9 mouse cellular contexts compared by ENCODE assay signal in genomic region chr5:121661494-121661893, GRCm38 (mm10). TPM values are rescaled to one million over a fixed set of nuclear protein-coding genes. Genes with fewer than 3 reads are reported as not detected.
A peak's percentile ranks its signal among the peaks of the same experiment; 100 is the strongest.
DNase-seq lines count a peak whose midpoint lies in the region; ATAC-seq and TF ChIP-seq lines count a peak whose summit lies in the region.
"Had no signal": no experiment of that assay in that cellular context is flagged by ENCODE, and none has a peak within 500 bp of the region (broad histone marks: within the 10 kb centered on the region; RNA-seq: fewer than 3 reads in every experiment).

No protein-coding gene starts in this region.

- 93% methylated on average over 5 of the region's 5 CpGs for WGBS in spleen, adult 2 months
- 81% methylated on average over 5 of the region's 5 CpGs for WGBS in limb, embryonic 14.5 days
- WGBS in stomach, embryonic 15.5 days = 75% methylated on average over 5 of the region's 5 CpGs

- H3K27ac ChIP-seq in gastrocnemius, adult 2 months = peak overlapping the region; percentile 96; the same call in 1 of the 2 replicates
- no peak overlapping the region for H3K27ac ChIP-seq in spleen, adult 2 months (ENCODE audit: insufficient read depth, low read length)
- H3K27ac ChIP-seq in limb, embryonic 14.5 days (replicated peaks; ENCODE audit: low read depth, low read length) = no peak overlapping the region
- H3K27ac ChIP-seq in stomach, embryonic 15.5 days = no peak overlapping the region

- H3K27me3 ChIP-seq in spleen, adult 2 months (ENCODE audit: control insufficient read depth, insufficient read depth, low read length) = no peaks in the 10 kb centered on the region
- no peaks in the 10 kb centered on the region for H3K27me3 ChIP-seq in limb, embryonic 14.5 days (ENCODE audit: control insufficient read depth, insufficient read depth, low read length)
- H3K27me3 ChIP-seq in stomach, embryonic 15.5 days (replicated peaks) = no peaks in the 10 kb centered on the region

- no peak for TF ChIP-seq CTCF in gastrocnemius, adult 2 months (IDR thresholded peaks at IDR 0.05)
- no peak for TF ChIP-seq CTCF in spleen, adult 2 months (IDR thresholded peaks at IDR 0.05; ENCODE audit: extremely low read depth, insufficient read depth, insufficient read length, insufficient replicate concordance)

- H3K9me3 ChIP-seq in limb, embryonic 14.5 days (ENCODE audit: control insufficient read depth, low read length) = no peaks in the 10 kb centered on the region
- H3K9me3 ChIP-seq in stomach, embryonic 15.5 days = no peaks in the 10 kb centered on the region

- intact Hi-C loops in gastrocnemius, adult 2 months (cut with DNase I) = no loop called here

- no peak for TF ChIP-seq POLR2A in spleen, adult 2 months (IDR thresholded peaks at IDR 0.05; ENCODE audit: low read depth, low read length)
- TF ChIP-seq POLR2A in limb, embryonic 14.5 days (IDR thresholded peaks at IDR 0.05; ENCODE audit: borderline replicate concordance, extremely low read depth, insufficient read depth, insufficient read length) = no peak

- no peak for DNase-seq in gastrocnemius, adult 2 months
- no peak for DNase-seq in gastrocnemius, postnatal 10 days
- DNase-seq in spleen, adult 2 months (ENCODE audit: low read depth in 1 of 2, low spot score in 2 of 2) = no peak
- no peak for DNase-seq in spleen, postnatal 10 days (ENCODE audit: low spot score in 2 of 2)
- no peak for DNase-seq in limb, embryonic 14.5 days (ENCODE audit: low spot score)
- DNase-seq in right cerebral cortex, postnatal 25 days = no peak
- DNase-seq in cerebellum, postnatal 36 days = no peak
- DNase-seq: cerebellum, adult 11-12 months had no signal

- peak overlapping the region; percentile 91 for H3K4me2 ChIP-seq in limb, embryonic 14.5 days (replicated peaks; ENCODE audit: low read depth, low read length, severe bottlenecking)
- H3K4me2 ChIP-seq in stomach, embryonic 15.5 days = peak overlapping the region; percentile 86

- peak overlapping the region; percentile 84 for H3K9ac ChIP-seq in limb, embryonic 14.5 days (ENCODE audit: low read depth, low read length, severe bottlenecking)
- H3K9ac ChIP-seq in stomach, embryonic 15.5 days = peak overlapping the region; percentile 92

- H3K36me3 ChIP-seq in spleen, adult 2 months (ENCODE audit: control insufficient read depth, insufficient read depth, low read length) = peaks cover 14% of the 10 kb centered on the region
- peaks cover 44% of the 10 kb centered on the region for H3K36me3 ChIP-seq in limb, embryonic 14.5 days (ENCODE audit: control insufficient read depth, insufficient read depth, low read length)
- H3K36me3 ChIP-seq in stomach, embryonic 15.5 days = peaks cover 14% of the 10 kb centered on the region; the same call in 1 of the 2 replicates

- ATAC-seq in limb, embryonic 14.5 days (ENCODE audit: low FRiP score, low read depth) = no peak
- ATAC-seq in stomach, embryonic 15.5 days (ENCODE audit: insufficient read depth, low FRiP score, low read depth) = no peak

- H3K4me3 ChIP-seq in gastrocnemius, adult 2 months = peak overlapping the region; percentile 98
- H3K4me3 ChIP-seq in spleen, adult 2 months (ENCODE audit: extremely low read depth, insufficient read depth, insufficient read length) = peak overlapping the region; percentile 81; the same call in 1 of the 2 replicates
- peak overlapping the region; percentile 93 for H3K4me3 ChIP-seq in limb, embryonic 14.5 days (replicated peaks; ENCODE audit: low read length)
- peak overlapping the region; percentile 97 for H3K4me3 ChIP-seq in stomach, embryonic 15.5 days (replicated peaks)

- H3K4me1 ChIP-seq in spleen, adult 2 months (ENCODE audit: control insufficient read depth, insufficient read depth, insufficient read length) = peaks cover 2% of the 10 kb centered on the region; the same call in 1 of the 2 replicates
- H3K4me1 ChIP-seq in limb, embryonic 14.5 days (ENCODE audit: control insufficient read depth, insufficient read depth, low read length) = peaks cover 12% of the 10 kb centered on the region
- peaks cover 11% of the 10 kb centered on the region for H3K4me1 ChIP-seq in stomach, embryonic 15.5 days

RNA-seq across cellular contexts. Expression of gene Brap, which starts 1.1 kb away (rescaled TPM):
- total RNA-seq in gastrocnemius, adult 2 months (2021) = 10 to 100 TPM; 31.5 to 35.5 TPM
- 10 to 100 TPM; 24.2 to 26.2 TPM for total RNA-seq in gastrocnemius, postnatal 10 days (2021)
- polyA plus RNA-seq in spleen, adult 2 months (2012; rRNA removed) = 17.9 and 22.5 TPM in 2 replicates
- 26.1 and 28.2 TPM in 2 replicates for polyA plus RNA-seq in limb, embryonic 14.5 days (2012; rRNA removed)
- polyA plus RNA-seq in limb, embryonic 14.5 days (2014; fragmentation: Nextera tagmentation; extraction: Ambion mirVana) = 44.6 and 52.7 TPM in 2 replicates
- 37.6 and 38.1 TPM in 2 replicates for polyA plus RNA-seq in stomach, embryonic 15.5 days (2015; fragmentation: Nextera tagmentation; extraction: Ambion mirVana)

RNA-seq across cellular contexts. Expression of gene Acad10, which starts 1.2 kb away (rescaled TPM):
- total RNA-seq in gastrocnemius, adult 2 months (2021) = 10 to 100 TPM in 1 of 2 experiments, 1 to 10 TPM in 1; 9.1 to 14.9 TPM
- 1 to 10 TPM; 5.6 to 6.1 TPM for total RNA-seq in gastrocnemius, postnatal 10 days (2021)
- 3.9 and 4.4 TPM in 2 replicates for polyA plus RNA-seq in spleen, adult 2 months (2012; rRNA removed)
- polyA plus RNA-seq in limb, embryonic 14.5 days (2012; rRNA removed) = 2.6 and 2.7 TPM in 2 replicates
- 1.3 and 2.2 TPM in 2 replicates for polyA plus RNA-seq in limb, embryonic 14.5 days (2014; fragmentation: Nextera tagmentation; extraction: Ambion mirVana)
- polyA plus RNA-seq in stomach, embryonic 15.5 days (2015; fragmentation: Nextera tagmentation; extraction: Ambion mirVana) = 3.1 and 3.3 TPM in 2 replicates

RNA-seq across cellular contexts. Expression of gene Acad12, which starts 42.8 kb away (rescaled TPM):
- 10 to 100 TPM; 23.3 to 34.5 TPM for total RNA-seq in gastrocnemius, adult 2 months (2021)
- total RNA-seq in gastrocnemius, postnatal 10 days (2021) = 10 to 100 TPM; 10.1 to 10.3 TPM
- polyA plus RNA-seq in spleen, adult 2 months (2012; rRNA removed) = 3.9 and 5.5 TPM in 2 replicates
- 2.0 and 3.2 TPM in 2 replicates for polyA plus RNA-seq in limb, embryonic 14.5 days (2012; rRNA removed)
- polyA plus RNA-seq in limb, embryonic 14.5 days (2014; fragmentation: Nextera tagmentation; extraction: Ambion mirVana) = 1.6 and 2.1 TPM in 2 replicates
- 2.3 and 3.6 TPM in 2 replicates for polyA plus RNA-seq in stomach, embryonic 15.5 days (2015; fragmentation: Nextera tagmentation; extraction: Ambion mirVana)

RNA-seq across cellular contexts. Expression of gene Atxn2, which starts 49.6 kb away (rescaled TPM):
- 100 to 1,000 TPM in 1 of 2 experiments, 10 to 100 TPM in 1; 94.6 to 117 TPM for total RNA-seq in gastrocnemius, adult 2 months (2021)
- total RNA-seq in gastrocnemius, postnatal 10 days (2021) = 100 to 1,000 TPM; 127 to 152 TPM
- 70.0 and 71.9 TPM in 2 replicates for polyA plus RNA-seq in spleen, adult 2 months (2012; rRNA removed)
- polyA plus RNA-seq in limb, embryonic 14.5 days (2012; rRNA removed) = 156 and 220 TPM in 2 replicates
- 87.2 and 108 TPM in 2 replicates for polyA plus RNA-seq in limb, embryonic 14.5 days (2014; fragmentation: Nextera tagmentation; extraction: Ambion mirVana)
- polyA plus RNA-seq in stomach, embryonic 15.5 days (2015; fragmentation: Nextera tagmentation; extraction: Ambion mirVana) = 63.4 and 70.5 TPM in 2 replicates
